Mouse (Mus musculus) liver, embryonic 16.5 days (tissue): Measurements from ENCODE around the gene Dll4. TPM values are rescaled to one million over a fixed set of nuclear protein-coding genes. Genes with fewer than 3 reads are reported as not detected.

Experiments used
- ATAC-seq: fragments of 200-750 bp; cut with Nextera tagmentation; 2 replicates; pipeline ENCODE4 v1.8.0; 2017; ENCODE audit warnings: low read depth, mild to moderate bottlenecking, moderate number of reproducible peaks, moderate library complexity
- H3K27ac ChIP-seq: fragments of 300-500 bp; sonication (generic); 2 replicates; pipeline ENCODE4 v1.5.1; 2014; ENCODE audit warnings: mild to moderate bottlenecking, low read length
- H3K27me3 ChIP-seq: fragments of 300-500 bp; sonication (generic); 2 replicates; pipeline ENCODE4 v1.6.1; 2014; ENCODE audit warnings: low read depth, low read length, mixed read lengths; ENCODE audit not compliant: control insufficient read depth, insufficient read depth
- H3K36me3 ChIP-seq: fragments of 300-500 bp; sonication (generic); 2 replicates; pipeline ENCODE4 v1.6.1; 2014; ENCODE audit warnings: mild to moderate bottlenecking; ENCODE audit not compliant: control insufficient read depth, insufficient read depth
- H3K4me1 ChIP-seq: fragments of 300-500 bp; sonication (generic); 2 replicates; pipeline ENCODE4 v1.6.1; 2014; ENCODE audit warnings: low read depth, low read length, mixed read lengths; ENCODE audit not compliant: control insufficient read depth
- H3K4me2 ChIP-seq: fragments of 300-500 bp; sonication (generic); 2 replicates; pipeline ENCODE4 v1.6.1; 2014; ENCODE audit warnings: low read depth, low read length, mixed read lengths
- H3K4me3 ChIP-seq: fragments of 300-500 bp; sonication (generic); 2 replicates; pipeline ENCODE4 v1.5.1; 2014; ENCODE audit warnings: low read depth, mild to moderate bottlenecking, low read length
- H3K9ac ChIP-seq: fragments of 300-500 bp; sonication (generic); 2 replicates; pipeline ENCODE4 v1.6.1; 2014; ENCODE audit warnings: low read depth, low read length
- H3K9me3 ChIP-seq: fragments of 300-500 bp; sonication (generic); replicated peaks from 2 replicates; pipeline ENCODE4 v1.6.1; 2016; ENCODE audit warnings: low read length; ENCODE audit not compliant: control insufficient read depth
- WGBS: fragments of 180-500 bp; shearing (Covaris S2); extraction: QIAGEN DNeasy Blood & Tissue Kit; methylation state at CpG from one replicate; pipeline ENCODE4 v1.1.7; 2014; ENCODE audit not compliant: insufficient replicate concordance; 5-methylcytosine and 5-hydroxymethylcytosine counted together
- polyA plus RNA-seq: library from polyadenylated mRNA; unstranded; fragments of >200 nt; fragmentation: Nextera tagmentation; extraction: Ambion mirVana; gene quantifications from 2 replicates; pipeline ENCODE4 v1.2.1, GENCODE M21; 2015

Gene Dll4
- polyA plus RNA-seq, 1 experiment from 2014 or later, result 2.1 TPM

- Histone ChIP-seq H3K27ac (peak overlapping the region; percentile 56; the same call in 1 of the 2 replicates), H3K27me3 (no peaks in the 10 kb centered on the region; the same call in 1 of the 2 replicates), H3K4me2 (peak overlapping the region; percentile 78), H3K9me3 (no peaks in the 10 kb centered on the region), H3K4me3 (peak overlapping the region; percentile 49), H3K4me1 (peaks cover 47% of the 10 kb centered on the region), H3K9ac (peak overlapping the region; percentile 52), H3K36me3 (peaks cover 15% of the 10 kb centered on the region)
- WGBS, result 26% methylated on average over 7 of the region's 7 CpGs
- peak; percentile 12 for ATAC-seq
Measured at GRCm38 (mm10) chr2:119300819-119301493, 24.6 kb upstream of the Dll4 start.

GRCm38 (mm10) chr2:119302876-119303275, 22.7 kb upstream of the Dll4 start:
- Histone ChIP-seq H3K4me1 (peaks cover 47% of the 10 kb centered on the region), H3K27ac (no peak overlapping the region), H3K36me3 (peaks cover 4% of the 10 kb centered on the region; the same call in 1 of the 2 replicates), H3K4me2 (no peak overlapping the region), H3K9ac (no peak overlapping the region), H3K4me3 (no peak overlapping the region), H3K27me3 (no peaks in the 10 kb centered on the region; the same call in 1 of the 2 replicates), H3K9me3 (no peaks in the 10 kb centered on the region)
- no peak for ATAC-seq
- WGBS, result 60% methylated on average over 6 of the region's 6 CpGs

- ATAC-seq, result peak; percentile 28
- Histone ChIP-seq H3K4me2 (no peak overlapping the region), H3K4me1 (peaks cover 43% of the 10 kb centered on the region), H3K36me3 (no peaks in the 10 kb centered on the region; the same call in 1 of the 2 replicates), H3K27ac (peak overlapping the region; percentile 35; the same call in 1 of the 2 replicates), H3K9ac (no peak overlapping the region), H3K9me3 (no peaks in the 10 kb centered on the region), H3K27me3 (no peaks in the 10 kb centered on the region; the same call in 1 of the 2 replicates), H3K4me3 (no peak overlapping the region)
- 21% methylated on average over 3 of the region's 3 CpGs for WGBS
Measured at GRCm38 (mm10) chr2:119304391-119304790, 21.2 kb upstream of the Dll4 start.

GRCm38 (mm10) chr2:119304798-119305208, 20.8 kb upstream of the Dll4 start:
- Histone ChIP-seq H3K4me1 (peaks cover 39% of the 10 kb centered on the region), H3K27ac (peak overlapping the region; percentile 49), H3K4me3 (no peak overlapping the region), H3K4me2 (no peak overlapping the region), H3K36me3 (no peaks in the 10 kb centered on the region), H3K9ac (peak overlapping the region; percentile 31; the same call in 1 of the 2 replicates), H3K27me3 (no peaks in the 10 kb centered on the region; the same call in 1 of the 2 replicates), H3K9me3 (no peaks in the 10 kb centered on the region)
- ATAC-seq, result peak; percentile 13
- WGBS, result 34% methylated on average over 3 of the region's 3 CpGs

GRCm38 (mm10) chr2:119311544-119311943, 14.0 kb upstream of the Dll4 start:
- Histone ChIP-seq H3K9ac (no peak overlapping the region), H3K27ac (no peak overlapping the region), H3K27me3 (no peaks in the 10 kb centered on the region), H3K4me2 (no peak overlapping the region), H3K36me3 (no peaks in the 10 kb centered on the region), H3K4me1 (no peaks in the 10 kb centered on the region), H3K9me3 (no peaks in the 10 kb centered on the region), H3K4me3 (no peak overlapping the region)
- ATAC-seq, result peak; percentile 57; the same call in 1 of the 2 replicates
- 41% methylated on average over 11 of the region's 12 CpGs for WGBS

- no peaks in the 10 kb centered on the region for H3K36me3 ChIP-seq
- ATAC-seq, result no peak
- H3K9me3 ChIP-seq, result no peaks in the 10 kb centered on the region
- no peak overlapping the region for H3K27ac ChIP-seq
- H3K4me1 ChIP-seq, result no peaks in the 10 kb centered on the region
- 57% methylated on average over 2 of the region's 2 CpGs for WGBS
- no peak overlapping the region for H3K4me3 ChIP-seq
- H3K9ac ChIP-seq, result no peak overlapping the region
- no peak overlapping the region for H3K4me2 ChIP-seq
- H3K27me3 ChIP-seq, result no peaks in the 10 kb centered on the region
Measured at GRCm38 (mm10) chr2:119312380-119312958, 13.1 kb upstream of the Dll4 start.

- Histone ChIP-seq H3K9ac (no peak overlapping the region), H3K27ac (no peak overlapping the region), H3K4me2 (no peak overlapping the region), H3K9me3 (no peaks in the 10 kb centered on the region), H3K27me3 (no peaks in the 10 kb centered on the region), H3K4me3 (no peak overlapping the region), H3K4me1 (no peaks in the 10 kb centered on the region), H3K36me3 (no peaks in the 10 kb centered on the region)
- ATAC-seq, result no peak
- 43% methylated on average over 10 of the region's 10 CpGs for WGBS
Measured at GRCm38 (mm10) chr2:119313780-119314479, 11.7 kb upstream of the Dll4 start.

- Histone ChIP-seq H3K4me1 (no peaks in the 10 kb centered on the region; the same call in 1 of the 2 replicates), H3K4me3 (no peak overlapping the region), H3K9me3 (no peaks in the 10 kb centered on the region), H3K4me2 (no peak overlapping the region), H3K27me3 (no peaks in the 10 kb centered on the region), H3K9ac (no peak overlapping the region), H3K36me3 (no peaks in the 10 kb centered on the region), H3K27ac (no peak overlapping the region)
- 69% methylated on average over 12 of the region's 12 CpGs for WGBS
- no peak for ATAC-seq
Measured at GRCm38 (mm10) chr2:119314742-119315310, 10.8 kb upstream of the Dll4 start.
